Mouse (Mus musculus): ENCODE data around the gene Fahd1.

The Fahd1 gene

DNA sequence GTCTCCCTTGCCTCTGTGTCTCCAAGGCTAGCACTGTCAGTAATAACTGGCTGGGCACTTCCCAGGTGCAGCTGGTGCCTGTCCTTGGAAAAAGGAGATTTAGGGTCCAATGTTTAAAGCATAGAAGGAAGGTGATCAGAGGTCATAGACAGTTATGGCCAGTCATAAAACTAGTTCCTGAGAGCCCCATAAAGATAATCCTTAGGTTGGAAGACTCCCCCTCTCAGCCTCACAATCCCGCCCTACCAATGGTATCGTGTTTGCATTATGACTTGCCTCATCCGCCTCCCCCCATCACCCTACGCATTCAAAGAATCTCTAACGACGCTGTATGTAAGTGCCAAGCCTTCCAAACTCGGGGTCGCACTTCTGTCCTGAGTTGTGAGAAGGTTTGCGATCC is 5.6 kb downstream of the Fahd1 start:
- Histone ChIP-seq H3K36me3 (ENCODE audit: control insufficient read depth, insufficient read depth, low read length, poor library complexity, severe bottlenecking) (no peaks in the 10 kb centered on the region), H3K27me3 (ENCODE audit: control insufficient read depth, insufficient read depth, low read length, poor library complexity, severe bottlenecking) (peaks cover 2% of the 10 kb centered on the region; the same call in 1 of the 2 replicates)
- DNase-seq (ENCODE audit: low read depth, low spot score), result no peak

DNA sequence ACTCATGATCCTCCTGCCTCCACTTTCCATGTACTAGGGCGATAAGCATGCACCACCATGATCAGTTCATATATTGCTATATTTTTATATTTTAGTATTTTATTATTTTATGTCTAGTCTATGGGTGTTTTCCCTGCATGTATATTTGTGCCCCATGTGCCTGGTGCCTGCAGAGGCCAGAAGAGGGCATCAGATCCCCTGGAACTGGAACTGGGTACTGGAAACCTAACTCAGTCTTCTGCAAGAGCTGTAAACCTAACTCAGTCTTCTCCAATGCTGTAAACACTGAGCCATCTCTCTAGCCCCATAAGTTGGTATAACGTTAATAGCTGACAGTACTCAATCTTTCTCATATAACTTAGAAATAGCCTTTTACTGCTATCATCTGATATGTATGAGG is 7.5 kb downstream of the Fahd1 start:
- Histone ChIP-seq H3K36me3 (ENCODE audit: control insufficient read depth, insufficient read depth, low read length, poor library complexity, severe bottlenecking) (no peaks in the 10 kb centered on the region), H3K27me3 (ENCODE audit: control insufficient read depth, insufficient read depth, low read length, poor library complexity, severe bottlenecking) (peaks cover 2% of the 10 kb centered on the region; the same call in 1 of the 2 replicates)
- no peak for DNase-seq (ENCODE audit: low read depth, low spot score)

DNA sequence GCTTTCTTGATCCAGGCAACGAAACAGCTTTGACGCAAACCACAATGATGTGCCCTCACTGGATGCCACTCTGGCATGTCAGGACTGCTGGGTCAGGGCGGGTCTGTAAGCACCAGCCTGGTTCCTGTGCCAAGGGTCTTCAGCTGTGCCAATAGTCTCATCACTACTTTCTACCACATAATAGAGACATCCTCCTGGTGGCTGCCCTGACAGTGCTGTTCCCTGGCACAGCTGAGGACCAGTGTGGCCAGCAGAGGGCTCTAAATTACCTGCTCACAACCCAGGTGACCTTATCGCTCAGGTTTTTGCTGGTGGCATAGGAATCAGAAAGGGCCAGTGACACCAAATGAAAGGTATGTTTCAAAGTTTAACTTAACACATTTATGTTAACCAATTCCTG is 9.0 kb downstream of the Fahd1 start:
- peaks cover 2% of the 10 kb centered on the region; the same call in 1 of the 2 replicates for H3K27me3 ChIP-seq (ENCODE audit: control insufficient read depth, insufficient read depth, low read length, poor library complexity, severe bottlenecking)
- H3K36me3 ChIP-seq (ENCODE audit: control insufficient read depth, insufficient read depth, low read length, poor library complexity, severe bottlenecking), result no peaks in the 10 kb centered on the region
- DNase-seq (ENCODE audit: low read depth, low spot score), result peak; percentile 61

DNA sequence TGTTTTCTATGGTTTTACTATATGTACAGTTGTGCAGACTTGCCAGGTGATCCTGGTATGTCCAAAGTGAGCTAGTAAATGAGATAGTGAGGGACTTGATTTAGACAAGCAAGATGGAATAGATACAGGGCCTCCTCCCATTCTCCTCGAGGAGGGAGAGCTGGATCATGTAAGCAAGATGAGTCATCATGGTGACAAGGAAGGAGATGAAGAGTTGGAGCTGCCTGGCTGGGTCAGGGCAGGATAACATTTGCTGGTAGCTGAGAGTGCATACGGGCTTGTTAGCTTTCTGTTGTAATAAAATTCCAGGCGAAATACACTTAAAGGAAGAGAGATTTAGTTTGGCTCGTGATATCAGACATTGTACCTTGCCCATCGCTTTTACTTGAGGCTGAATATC is 9.8 kb downstream of the Fahd1 start:
- Histone ChIP-seq H3K36me3 (ENCODE audit: control insufficient read depth, insufficient read depth, low read length, poor library complexity, severe bottlenecking) (no peaks in the 10 kb centered on the region), H3K27me3 (ENCODE audit: control insufficient read depth, insufficient read depth, low read length, poor library complexity, severe bottlenecking) (peaks cover 2% of the 10 kb centered on the region; the same call in 1 of the 2 replicates)
- no peak for DNase-seq (ENCODE audit: low read depth, low spot score)

DNA sequence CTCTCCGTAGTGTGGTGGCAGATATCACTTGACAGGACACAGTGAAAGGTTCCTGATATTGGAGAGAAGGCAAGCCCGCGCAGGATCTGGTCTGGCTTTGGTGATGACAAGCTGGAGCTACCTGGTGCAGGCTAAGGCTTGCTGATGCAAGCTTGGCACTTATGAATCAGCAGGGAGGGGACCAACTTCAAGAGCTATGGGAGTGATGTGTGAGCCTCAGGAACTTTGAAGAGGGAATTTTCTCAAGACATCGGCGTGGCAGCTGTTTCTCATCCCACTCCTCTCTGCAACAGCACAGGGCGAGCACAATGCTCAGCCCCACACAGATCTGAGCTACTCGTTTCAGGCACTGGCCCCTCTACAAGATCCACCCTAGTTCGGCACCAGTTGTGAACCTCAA is 10.3 kb downstream of the Fahd1 start, which contains the start of gene Hagh:
TSS of gene Hagh (plus strand) at position 302 of the 400 bp plus-strand sequence.
- no peaks in the 10 kb centered on the region for H3K36me3 ChIP-seq (ENCODE audit: control insufficient read depth, insufficient read depth, low read length, poor library complexity, severe bottlenecking)
- no peak for DNase-seq (ENCODE audit: low read depth, low spot score)
- H3K27me3 ChIP-seq (ENCODE audit: control insufficient read depth, insufficient read depth, low read length, poor library complexity, severe bottlenecking), result no peaks in the 10 kb centered on the region

DNA sequence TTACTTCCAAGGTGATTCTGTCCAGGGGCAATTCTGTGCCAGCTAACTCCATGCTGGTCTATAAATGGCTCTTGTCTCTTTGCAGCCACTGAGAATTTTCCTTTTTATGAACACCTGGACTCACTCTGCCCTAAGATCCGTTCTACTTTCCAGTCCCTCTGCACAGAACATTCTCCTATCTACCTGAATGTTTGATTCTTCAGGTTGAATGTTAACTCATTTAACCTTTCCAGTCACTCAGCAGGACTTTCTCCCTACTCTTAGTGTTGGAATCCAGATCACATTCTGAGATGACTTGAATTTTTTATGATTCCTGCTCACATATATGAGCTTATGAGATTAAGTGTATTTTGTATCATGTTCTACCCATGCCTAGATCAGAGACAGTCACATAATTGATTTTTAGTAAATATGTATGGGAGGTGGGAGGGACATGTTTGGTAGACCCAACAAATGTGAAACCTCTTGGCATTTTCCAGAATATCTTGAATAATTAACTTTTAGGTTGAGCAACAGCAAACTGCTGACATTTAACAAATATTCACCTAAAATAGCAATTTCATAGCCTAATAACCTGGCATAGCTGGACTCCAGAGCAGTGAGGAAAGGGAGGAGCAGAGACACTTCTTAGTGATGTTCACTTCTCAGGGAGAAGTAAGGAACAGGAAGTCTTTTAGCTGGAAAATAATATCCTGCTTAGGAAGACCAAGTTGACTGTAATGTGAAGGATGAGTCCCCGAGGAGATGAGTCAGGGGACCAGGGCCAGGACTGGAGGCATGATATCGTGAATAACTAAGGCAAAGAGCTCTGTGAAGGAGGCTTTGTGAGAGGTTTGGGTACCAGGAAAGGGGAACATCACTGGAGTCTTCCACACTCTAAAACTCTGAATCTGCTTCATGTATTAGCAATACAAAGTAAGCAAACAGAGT is 28.5 kb downstream of the Fahd1 start:
- DNase-seq (ENCODE audit: low read depth, low spot score), result no peak
- H3K36me3 ChIP-seq (ENCODE audit: control insufficient read depth, insufficient read depth, low read length, poor library complexity, severe bottlenecking), result no peaks in the 10 kb centered on the region
- no peaks in the 10 kb centered on the region for H3K27me3 ChIP-seq (ENCODE audit: control insufficient read depth, insufficient read depth, low read length, poor library complexity, severe bottlenecking)

DNA sequence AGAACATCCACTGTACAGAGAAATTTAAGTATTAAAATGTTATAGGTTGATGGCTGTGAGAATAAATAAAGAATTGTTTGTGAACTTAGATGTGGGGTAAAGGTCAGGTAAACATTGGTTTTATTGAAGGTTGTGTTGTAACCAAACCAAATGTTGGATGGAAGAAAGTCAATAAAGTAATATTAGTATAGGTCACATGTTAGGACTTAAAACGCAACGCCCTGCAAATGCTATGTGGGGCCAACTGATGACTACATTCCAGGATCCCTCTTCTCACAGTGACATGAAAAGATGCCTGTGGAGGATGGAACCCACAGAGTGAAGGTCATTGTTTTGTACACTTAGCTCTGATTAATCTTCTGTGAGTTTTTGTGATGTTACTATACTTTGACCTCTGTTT is 30.7 kb downstream of the Fahd1 start:
- no peaks in the 10 kb centered on the region for H3K27me3 ChIP-seq (ENCODE audit: control insufficient read depth, insufficient read depth, low read length, poor library complexity, severe bottlenecking)
- H3K36me3 ChIP-seq (ENCODE audit: control insufficient read depth, insufficient read depth, low read length, poor library complexity, severe bottlenecking), result no peaks in the 10 kb centered on the region
- DNase-seq (ENCODE audit: low read depth, low spot score), result no peak

DNA sequence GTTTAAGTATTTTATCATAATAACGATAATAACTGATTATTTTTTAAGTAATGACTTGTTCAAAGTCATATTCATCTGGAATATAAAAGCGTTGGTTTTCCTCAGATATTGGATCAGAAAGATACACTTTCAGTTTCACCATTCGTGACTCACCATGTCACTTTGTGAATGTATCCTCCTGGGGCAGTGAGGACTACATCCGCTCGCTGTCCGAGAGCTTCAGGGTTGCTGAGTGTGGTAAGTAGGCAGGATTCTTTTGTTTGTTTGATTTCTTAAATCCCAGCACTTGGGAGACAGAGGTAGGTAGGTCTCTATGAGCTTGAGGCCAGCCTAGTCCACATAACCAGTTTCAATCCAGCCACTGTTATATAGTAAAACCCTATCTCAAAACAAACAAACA is 32.0 kb downstream of the Fahd1 start:
- no peaks in the 10 kb centered on the region for H3K36me3 ChIP-seq (ENCODE audit: control insufficient read depth, insufficient read depth, low read length, poor library complexity, severe bottlenecking)
- H3K27me3 ChIP-seq (ENCODE audit: control insufficient read depth, insufficient read depth, low read length, poor library complexity, severe bottlenecking), result no peaks in the 10 kb centered on the region
- DNase-seq (ENCODE audit: low read depth, low spot score), result no peak

DNA sequence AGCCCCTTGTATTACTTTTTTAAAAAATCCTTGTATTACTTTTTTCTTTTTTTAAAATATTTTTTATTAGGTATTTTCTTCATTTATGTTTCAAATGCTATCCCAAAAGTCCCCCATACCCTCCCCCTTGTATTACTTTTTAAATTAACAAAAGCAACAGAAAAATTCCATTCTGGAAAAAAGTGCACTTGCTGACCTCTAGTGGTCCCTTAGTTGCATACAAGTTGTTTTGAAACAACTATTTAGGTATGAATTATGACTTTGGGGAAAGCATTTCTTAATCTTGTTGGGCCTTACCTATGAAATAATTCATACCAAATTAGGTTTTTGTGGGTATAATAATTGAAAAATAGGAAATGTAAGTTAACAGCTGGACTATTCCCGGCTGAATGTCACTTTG is 32.7 kb downstream of the Fahd1 start:
- Histone ChIP-seq H3K36me3 (ENCODE audit: control insufficient read depth, insufficient read depth, low read length, poor library complexity, severe bottlenecking) (no peaks in the 10 kb centered on the region), H3K27me3 (ENCODE audit: control insufficient read depth, insufficient read depth, low read length, poor library complexity, severe bottlenecking) (no peaks in the 10 kb centered on the region)
- DNase-seq (ENCODE audit: low read depth, low spot score), result peak; percentile 40

DNA sequence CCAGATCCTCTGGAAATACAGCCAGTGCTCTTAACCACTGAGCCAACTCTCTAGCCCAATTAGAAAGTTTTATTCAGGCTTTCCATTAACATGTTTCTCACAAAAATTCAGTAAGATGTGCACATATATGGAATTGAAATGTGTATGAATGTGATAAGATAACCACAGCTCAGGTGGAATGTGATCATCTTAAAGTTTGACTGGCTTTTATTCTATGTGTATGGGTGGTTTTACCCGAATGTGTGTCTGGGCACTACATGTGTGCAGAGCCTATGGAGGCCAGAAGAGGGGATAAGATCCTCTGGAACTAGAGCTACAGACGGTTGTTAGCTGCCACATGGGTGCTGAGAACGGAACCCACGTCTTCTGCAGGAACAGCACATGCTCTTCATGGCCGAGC is 34.9 kb downstream of the Fahd1 start:
- no peaks in the 10 kb centered on the region for H3K36me3 ChIP-seq (ENCODE audit: control insufficient read depth, insufficient read depth, low read length, poor library complexity, severe bottlenecking)
- H3K27me3 ChIP-seq (ENCODE audit: control insufficient read depth, insufficient read depth, low read length, poor library complexity, severe bottlenecking), result no peaks in the 10 kb centered on the region; the same call in 1 of the 2 replicates
- no peak for DNase-seq (ENCODE audit: low read depth, low spot score)

DNA sequence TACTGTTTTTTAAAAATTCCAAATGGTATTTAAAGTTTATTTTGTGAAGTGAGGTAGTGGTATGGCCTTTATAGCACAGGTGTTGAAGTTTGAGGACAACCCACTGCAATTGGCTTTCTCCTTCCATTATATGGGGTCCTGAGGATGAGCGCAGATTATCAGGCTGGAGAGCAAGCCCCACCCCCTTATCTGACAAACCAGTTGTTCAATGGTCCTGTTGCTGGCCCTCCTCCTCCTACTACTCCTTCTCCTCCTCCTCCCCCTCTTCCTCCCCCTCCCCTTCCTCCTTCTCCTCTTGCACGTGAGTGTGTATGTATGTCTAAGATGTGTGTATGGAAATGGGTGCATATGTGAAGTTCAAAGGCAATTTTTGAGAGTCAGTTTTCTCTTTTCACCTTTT is 37.9 kb downstream of the Fahd1 start:
- no peak for DNase-seq (ENCODE audit: low read depth, low spot score)
- Histone ChIP-seq H3K36me3 (ENCODE audit: control insufficient read depth, insufficient read depth, low read length, poor library complexity, severe bottlenecking) (no peaks in the 10 kb centered on the region), H3K27me3 (ENCODE audit: control insufficient read depth, insufficient read depth, low read length, poor library complexity, severe bottlenecking) (no peaks in the 10 kb centered on the region; the same call in 1 of the 2 replicates)

DNA sequence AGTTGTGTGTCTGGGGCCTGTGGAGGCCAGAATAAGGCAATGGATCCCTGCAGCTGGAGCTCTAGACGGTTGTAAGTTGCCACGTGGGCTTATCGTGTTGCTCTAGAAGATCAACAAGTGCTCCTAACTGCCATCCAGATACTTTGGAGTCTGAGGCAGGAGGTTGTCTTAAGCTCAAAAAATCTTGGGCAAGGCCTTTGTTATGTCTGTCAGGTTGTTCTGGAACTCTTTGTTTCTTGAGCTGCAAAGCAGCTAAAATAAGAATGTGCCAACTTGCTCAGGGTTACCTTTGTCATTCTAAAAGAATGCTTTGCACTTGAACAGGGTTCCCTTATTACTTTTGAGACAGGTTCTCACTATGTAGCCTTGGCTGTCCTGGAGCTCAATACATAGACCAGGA is 39.0 kb downstream of the Fahd1 start:
- no peaks in the 10 kb centered on the region for H3K36me3 ChIP-seq (ENCODE audit: control insufficient read depth, insufficient read depth, low read length, poor library complexity, severe bottlenecking)

DNA sequence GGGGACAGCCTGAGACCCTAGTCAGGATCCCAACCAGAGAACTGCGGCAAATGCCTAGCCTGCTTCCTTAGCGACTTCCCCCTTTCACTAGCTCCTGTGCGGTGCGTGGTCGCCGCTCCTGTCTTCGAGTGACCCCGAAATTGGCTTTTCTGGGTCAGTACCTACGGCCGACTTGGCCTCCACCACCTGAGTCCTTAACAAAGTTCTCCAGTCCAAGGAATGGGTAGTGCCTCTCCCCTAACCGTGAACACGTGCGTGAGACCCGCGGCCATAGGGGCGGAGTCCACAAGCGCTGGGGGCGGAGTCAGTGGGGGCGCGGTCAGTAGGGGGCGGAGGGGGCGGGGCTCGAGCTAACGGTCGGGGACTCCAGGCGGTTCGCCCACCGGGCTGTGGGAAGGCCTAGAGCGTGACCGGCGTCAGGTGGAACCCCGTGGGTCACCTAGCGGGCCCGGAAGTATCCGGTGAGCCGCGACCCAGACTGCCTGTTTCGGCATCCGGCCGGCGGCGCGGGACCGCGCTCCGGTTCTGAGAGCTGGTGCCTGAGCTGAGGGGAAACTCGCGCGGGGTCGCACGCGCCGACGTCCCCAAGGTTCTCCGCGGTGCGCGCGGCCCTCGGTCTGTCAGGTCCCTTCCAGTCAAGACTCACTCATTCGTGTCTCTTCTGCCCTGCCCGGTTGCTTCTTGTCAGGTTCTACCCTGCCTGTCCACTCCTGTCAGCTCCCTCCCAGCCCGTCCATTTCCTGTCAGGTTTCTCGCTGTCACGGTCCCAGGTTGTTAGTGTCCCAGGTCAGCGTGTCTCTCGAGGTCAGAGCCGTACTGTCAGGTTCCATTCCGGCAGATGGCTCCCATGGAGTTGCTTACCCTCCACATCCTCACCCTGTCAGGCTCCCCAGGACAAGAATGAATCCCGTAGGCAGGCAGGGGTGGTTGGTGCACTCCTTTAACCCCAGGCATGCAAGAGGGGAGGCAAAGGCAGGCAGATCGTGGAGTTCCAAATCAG is 45.9 kb downstream of the Fahd1 start, which contains the start of gene Meiob:
TSS of gene Meiob (plus strand) at position 338 of the 1,000 bp plus-strand sequence.
- H3K27me3 ChIP-seq (ENCODE audit: control insufficient read depth, insufficient read depth, low read length, poor library complexity, severe bottlenecking), result no peaks in the 10 kb centered on the region
- H3K36me3 ChIP-seq (ENCODE audit: control insufficient read depth, insufficient read depth, low read length, poor library complexity, severe bottlenecking), result no peaks in the 10 kb centered on the region
- DNase-seq (ENCODE audit: low read depth, low spot score), result peak; percentile 77

More for the DNA sequence above, 39.0 kb downstream of the Fahd1 start:
- no peak for DNase-seq (ENCODE audit: low read depth, low spot score)
- H3K27me3 ChIP-seq (ENCODE audit: control insufficient read depth, insufficient read depth, low read length, poor library complexity, severe bottlenecking), result no peaks in the 10 kb centered on the region; the same call in 1 of the 2 replicates

DNA sequence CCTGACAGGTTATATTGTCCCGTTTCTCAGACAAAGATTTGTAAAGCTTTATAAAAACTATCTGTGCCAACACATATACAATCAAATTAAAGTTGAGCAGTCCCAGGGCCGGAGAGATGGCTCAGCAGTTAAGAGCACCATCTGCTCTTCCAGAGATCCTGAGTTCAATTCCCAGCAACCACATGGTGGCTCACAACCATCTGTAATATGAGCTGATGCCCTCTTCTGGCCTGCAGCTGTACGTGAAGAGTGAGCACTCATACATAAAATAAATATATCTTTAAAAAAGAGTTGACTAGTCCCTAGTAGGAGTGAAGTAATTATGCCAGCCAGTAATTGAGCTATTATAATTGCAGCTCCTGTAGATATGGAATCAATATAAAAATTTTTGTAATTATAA is 49.6 kb downstream of the Fahd1 start:
- Histone ChIP-seq H3K27me3 (ENCODE audit: control insufficient read depth, insufficient read depth, low read length, poor library complexity, severe bottlenecking) (no peaks in the 10 kb centered on the region), H3K36me3 (ENCODE audit: control insufficient read depth, insufficient read depth, low read length, poor library complexity, severe bottlenecking) (no peaks in the 10 kb centered on the region)
- no peak for DNase-seq (ENCODE audit: low read depth, low spot score)
